Mouse (Mus musculus) thymus, postnatal 14 days (tissue): Measurements from ENCODE around the gene Vps36.

Experiments used
- DNase-seq: peaks from one replicate; pipeline ENCODE4 v3.0.0; 2021

Gene Vps36

GRCm38 (mm10) chr8:22226361-22226760 lies 33.8 kb downstream of the Vps36 start:
- no peak for DNase-seq

GRCm38 (mm10) chr8:22227061-22227877 lies 34.7 kb downstream of the Vps36 start, which contains the start of gene Thsd1:
Thsd1 (plus strand) TSS chr8:22227313.
- DNase-seq: peak; percentile 42

- DNase-seq: peak; percentile 49
Measured at GRCm38 (mm10) chr8:22228621-22229020, 36.0 kb downstream of the Vps36 start.

GRCm38 (mm10) chr8:22242986-22243385 lies 50.4 kb downstream of the Vps36 start:
- no peak for DNase-seq

GRCm38 (mm10) chr8:22245663-22246062 lies 53.1 kb downstream of the Vps36 start:
- DNase-seq: no peak

GRCm38 (mm10) chr8:22247956-22248355 lies 55.3 kb downstream of the Vps36 start:
- no peak for DNase-seq

DNA sequence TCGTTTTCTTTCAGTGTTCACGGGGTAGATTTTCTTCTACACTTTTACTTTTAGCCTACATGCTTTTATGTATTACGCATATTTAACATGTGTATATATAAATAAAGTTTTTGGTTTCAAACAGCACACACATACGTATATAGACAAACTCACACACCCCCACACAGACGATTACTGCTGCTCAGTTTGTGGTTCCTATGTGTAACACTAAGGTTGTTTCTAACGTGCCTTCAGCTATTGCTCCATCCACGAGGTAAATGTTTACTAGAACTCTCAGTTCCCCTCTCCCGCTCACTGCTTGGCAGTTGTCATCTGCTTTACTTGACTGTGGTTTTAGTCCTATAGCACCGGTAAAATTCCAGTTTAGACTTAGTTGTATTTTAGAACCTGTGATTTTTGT lies 56.5 kb downstream of the Vps36 start:
- no peak for DNase-seq

GRCm38 (mm10) chr8:22258946-22259450 lies 66.4 kb downstream of the Vps36 start:
- no peak for DNase-seq

DNA sequence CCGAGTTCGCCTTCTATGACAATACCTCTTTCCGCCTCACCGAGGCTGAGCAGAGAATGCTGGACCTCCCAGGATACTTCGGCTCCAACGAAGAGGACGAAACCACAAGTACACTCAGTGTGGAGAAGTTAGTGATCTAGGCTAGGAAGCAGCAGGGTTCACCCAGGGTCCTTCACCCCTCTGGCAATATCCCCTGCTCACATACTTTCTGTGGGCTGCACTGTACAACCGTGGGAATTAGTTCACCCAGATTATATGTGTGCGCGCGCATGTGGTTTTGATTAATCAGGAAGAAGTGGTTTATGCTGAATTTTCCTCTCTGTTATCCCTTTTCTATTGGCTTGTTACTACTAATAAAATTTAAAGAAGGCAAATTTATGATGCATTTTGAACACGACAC lies 66.9 kb downstream of the Vps36 start:
- no peak for DNase-seq

- DNase-seq: no peak
Measured at GRCm38 (mm10) chr8:22260091-22260722, 67.6 kb downstream of the Vps36 start.

- no peak for DNase-seq
Measured at GRCm38 (mm10) chr8:22262267-22262666, 69.7 kb downstream of the Vps36 start.

DNA sequence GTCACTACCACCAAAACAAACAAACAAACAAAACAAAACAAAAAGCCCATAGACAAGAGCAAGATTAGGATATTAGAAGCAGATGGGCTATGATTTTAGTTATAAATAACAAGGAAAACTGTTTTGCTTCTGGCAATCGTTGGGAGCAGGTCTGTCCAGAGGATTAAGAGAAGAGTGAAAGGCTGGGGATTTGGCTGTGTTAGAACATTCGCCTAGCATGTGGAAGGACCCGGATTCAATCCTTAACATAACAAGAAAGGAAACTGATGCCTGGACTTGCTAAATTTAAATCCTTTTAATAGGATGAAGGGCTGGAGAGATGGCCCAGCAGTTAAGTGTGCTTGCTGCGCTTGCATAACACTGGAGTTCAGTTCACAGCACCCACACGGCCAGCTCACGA lies 71.7 kb downstream of the Vps36 start:
- DNase-seq: no peak

GRCm38 (mm10) chr8:22264787-22265186 lies 72.2 kb downstream of the Vps36 start:
- DNase-seq: no peak

DNA sequence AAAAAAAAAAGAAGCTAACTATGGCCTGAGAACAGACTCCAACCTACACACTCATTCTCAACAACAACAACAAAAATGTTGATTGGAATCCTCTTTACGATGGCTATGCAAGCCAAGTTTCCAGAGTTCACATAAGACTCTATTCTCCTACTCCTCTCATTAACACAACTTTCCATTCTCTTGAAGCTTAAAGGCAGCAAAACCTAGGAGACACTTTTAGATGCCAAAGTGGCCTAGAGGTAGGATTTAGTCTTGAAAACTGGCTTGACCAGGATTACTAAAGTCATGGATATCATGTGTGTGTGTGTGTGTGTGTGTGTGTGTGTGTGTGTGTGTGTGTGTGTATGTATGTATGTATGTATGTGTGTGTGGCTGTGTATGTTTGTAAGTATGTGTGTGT lies 72.6 kb downstream of the Vps36 start:
- DNase-seq: no peak

GRCm38 (mm10) chr8:22266809-22267208 lies 74.2 kb downstream of the Vps36 start:
- no peak for DNase-seq
